Mouse (Mus musculus) brain, embryonic 14.5 days (tissue): ENCODE measurements around the gene Ehhadh. TPM values are rescaled to one million over a fixed set of nuclear protein-coding genes. Genes with fewer than 3 reads are reported as not detected.

Experiments used
- DNase-seq: peaks from one replicate; pipeline ENCODE4 v3.0.0-alpha.2; 2011; ENCODE audit warnings: low read depth
- CTCF ChIP-seq: fragments of 200-500 bp; IDR thresholded peaks from 2 replicates; pipeline ENCODE4 v1.5.1; 2012; ENCODE audit warnings: inconsistent platforms, mild to moderate bottlenecking, moderate library complexity, borderline replicate concordance; ENCODE audit not compliant: insufficient read depth, insufficient read length; ENCODE audit errors: extremely low read depth
- POLR2A ChIP-seq: fragments of 200-500 bp; IDR thresholded peaks from 2 replicates; pipeline ENCODE4 v1.6.1; 2012; ENCODE audit warnings: mild to moderate bottlenecking, inconsistent platforms, borderline replicate concordance; ENCODE audit not compliant: poor library complexity, insufficient read depth, insufficient read length, severe bottlenecking; ENCODE audit errors: extremely low read depth
- polyA plus RNA-seq: library from polyadenylated mRNA; depleted of rRNA; stranded (reverse); fragments of >200 nt; gene quantifications from 2 replicates; pipeline ENCODE4 v1.2.3, GENCODE M21; 2012

Gene Ehhadh
- polyA plus RNA-seq, 1 experiment = 1.9 TPM

GRCm38 (mm10) chr16:21791779-21792178, 4.2 kb upstream of the Ehhadh start:
- no peak for TF ChIP-seq POLR2A
- TF ChIP-seq CTCF = no peak
- DNase-seq = no peak

- DNase-seq = no peak
- TF ChIP-seq CTCF = no peak
- TF ChIP-seq POLR2A = no peak
Observed at GRCm38 (mm10) chr16:21790469-21790868, 2.9 kb upstream of the Ehhadh start.

- no peak for DNase-seq
- TF ChIP-seq POLR2A (no peak), CTCF (no peak)
Observed at GRCm38 (mm10) chr16:21789180-21789579, 1.6 kb upstream of the Ehhadh start.

GRCm38 (mm10) chr16:21788581-21788980, 974 bp upstream of the Ehhadh start:
- TF ChIP-seq CTCF (peak; percentile 27; the same call in 1 of the 2 replicates), POLR2A (no peak)
- DNase-seq = no peak

GRCm38 (mm10) chr16:21786317-21786716, 1.3 kb downstream of the Ehhadh start:
- no peak for DNase-seq
- TF ChIP-seq CTCF (no peak), POLR2A (no peak)

- TF ChIP-seq POLR2A = no peak
- TF ChIP-seq CTCF = no peak
Observed at GRCm38 (mm10) chr16:21785000-21785399, 2.6 kb downstream of the Ehhadh start.

GRCm38 (mm10) chr16:21782807-21783206, 4.8 kb downstream of the Ehhadh start:
- no peak for DNase-seq
- TF ChIP-seq POLR2A = no peak
- no peak for TF ChIP-seq CTCF

More at GRCm38 (mm10) chr16:21785000-21785399, 2.6 kb downstream of the Ehhadh start:
- no peak for DNase-seq

GRCm38 (mm10) chr16:21781895-21782294, 5.7 kb downstream of the Ehhadh start:
- no peak for DNase-seq

GRCm38 (mm10) chr16:21781277-21781676, 6.3 kb downstream of the Ehhadh start:
- TF ChIP-seq POLR2A (no peak), CTCF (no peak)

More at GRCm38 (mm10) chr16:21781895-21782294, 5.7 kb downstream of the Ehhadh start:
- TF ChIP-seq POLR2A (no peak), CTCF (no peak)

GRCm38 (mm10) chr16:21779149-21779548, 8.5 kb downstream of the Ehhadh start:
- no peak for DNase-seq
- TF ChIP-seq CTCF = no peak
- TF ChIP-seq POLR2A = no peak

More at GRCm38 (mm10) chr16:21781277-21781676, 6.3 kb downstream of the Ehhadh start:
- DNase-seq = no peak

- TF ChIP-seq POLR2A (no peak), CTCF (no peak)
- peak; percentile 53 for DNase-seq
Observed at GRCm38 (mm10) chr16:21778293-21778866, 9.2 kb downstream of the Ehhadh start.

GRCm38 (mm10) chr16:21774725-21775124, 12.9 kb downstream of the Ehhadh start:
- DNase-seq = no peak
- TF ChIP-seq CTCF (no peak), POLR2A (no peak)
